Mouse (Mus musculus): Measurements from ENCODE around the gene Ggta1. TPM values are rescaled to one million over a fixed set of nuclear protein-coding genes. Genes with fewer than 3 reads are reported as not detected.

The Ggta1 gene
- polyA plus RNA-seq, 1 experiment, result 20.1 TPM

- no peaks in the 10 kb centered on the region for H3K36me3 ChIP-seq (ENCODE audit: control insufficient read depth, insufficient read depth, low read length)
- TF ChIP-seq POLR2A (IDR thresholded peaks at IDR 0.05; ENCODE audit: low read depth, low read length), result no peak
- TF ChIP-seq CTCF (IDR thresholded peaks at IDR 0.05; ENCODE audit: extremely low read depth, insufficient read depth, insufficient read length, insufficient replicate concordance), result no peak
- H3K4me1 ChIP-seq (ENCODE audit: control insufficient read depth, insufficient read depth, insufficient read length), result peaks cover 77% of the 10 kb centered on the region
- 73% methylated on average over 5 of the region's 5 CpGs for WGBS
- DNase-seq (ENCODE audit: low read depth in 1 of 2, low spot score in 2 of 2), result no peak
- H3K27ac ChIP-seq (ENCODE audit: insufficient read depth, low read length), result peak overlapping the region; percentile 35; the same call in 1 of the 2 replicates
- no peak overlapping the region for H3K4me3 ChIP-seq (ENCODE audit: extremely low read depth, insufficient read depth, insufficient read length)
- no peaks in the 10 kb centered on the region for H3K27me3 ChIP-seq (ENCODE audit: control insufficient read depth, insufficient read depth, low read length)
Observed at GRCm38 (mm10) chr2:35446300-35446699, 16.7 kb downstream of the Ggta1 start.

GRCm38 (mm10) chr2:35445610-35446009 is 17.4 kb downstream of the Ggta1 start:
- H3K36me3 ChIP-seq (ENCODE audit: control insufficient read depth, insufficient read depth, low read length), result no peaks in the 10 kb centered on the region
- no peak for DNase-seq (ENCODE audit: low read depth in 1 of 2, low spot score in 2 of 2)
- WGBS, result 38% methylated on average over 7 of the region's 7 CpGs
- no peaks in the 10 kb centered on the region for H3K27me3 ChIP-seq (ENCODE audit: control insufficient read depth, insufficient read depth, low read length)
- no peak overlapping the region for H3K4me3 ChIP-seq (ENCODE audit: extremely low read depth, insufficient read depth, insufficient read length)
- H3K4me1 ChIP-seq (ENCODE audit: control insufficient read depth, insufficient read depth, insufficient read length), result peaks cover 77% of the 10 kb centered on the region
- no peak for TF ChIP-seq POLR2A (IDR thresholded peaks at IDR 0.05; ENCODE audit: low read depth, low read length)
- no peak for TF ChIP-seq CTCF (IDR thresholded peaks at IDR 0.05; ENCODE audit: extremely low read depth, insufficient read depth, insufficient read length, insufficient replicate concordance)
- peak overlapping the region; percentile 69 for H3K27ac ChIP-seq (ENCODE audit: insufficient read depth, low read length)

GRCm38 (mm10) chr2:35444764-35445262 is 18.2 kb downstream of the Ggta1 start:
- DNase-seq (ENCODE audit: low read depth in 1 of 2, low spot score in 2 of 2), result no peak
- peak overlapping the region; percentile 69 for H3K27ac ChIP-seq (ENCODE audit: insufficient read depth, low read length)
- H3K27me3 ChIP-seq (ENCODE audit: control insufficient read depth, insufficient read depth, low read length), result no peaks in the 10 kb centered on the region
- WGBS, result 34% methylated on average over 6 of the region's 6 CpGs
- peaks cover 69% of the 10 kb centered on the region for H3K4me1 ChIP-seq (ENCODE audit: control insufficient read depth, insufficient read depth, insufficient read length)
- H3K36me3 ChIP-seq (ENCODE audit: control insufficient read depth, insufficient read depth, low read length), result no peaks in the 10 kb centered on the region
- TF ChIP-seq POLR2A (IDR thresholded peaks at IDR 0.05; ENCODE audit: low read depth, low read length) (no peak), CTCF (IDR thresholded peaks at IDR 0.05; ENCODE audit: extremely low read depth, insufficient read depth, insufficient read length, insufficient replicate concordance) (no peak)
- no peak overlapping the region for H3K4me3 ChIP-seq (ENCODE audit: extremely low read depth, insufficient read depth, insufficient read length)

GRCm38 (mm10) chr2:35443981-35444763 is 18.9 kb downstream of the Ggta1 start:
- peaks cover 63% of the 10 kb centered on the region for H3K4me1 ChIP-seq (ENCODE audit: control insufficient read depth, insufficient read depth, insufficient read length)
- WGBS, result 21% methylated on average over 16 of the region's 16 CpGs
- no peaks in the 10 kb centered on the region for H3K27me3 ChIP-seq (ENCODE audit: control insufficient read depth, insufficient read depth, low read length)
- TF ChIP-seq CTCF (IDR thresholded peaks at IDR 0.05; ENCODE audit: extremely low read depth, insufficient read depth, insufficient read length, insufficient replicate concordance), result no peak
- no peak for TF ChIP-seq POLR2A (IDR thresholded peaks at IDR 0.05; ENCODE audit: low read depth, low read length)
- H3K36me3 ChIP-seq (ENCODE audit: control insufficient read depth, insufficient read depth, low read length), result no peaks in the 10 kb centered on the region
- no peak for DNase-seq (ENCODE audit: low read depth in 1 of 2, low spot score in 2 of 2)
- H3K27ac ChIP-seq (ENCODE audit: insufficient read depth, low read length), result peak overlapping the region; percentile 69
- H3K4me3 ChIP-seq (ENCODE audit: extremely low read depth, insufficient read depth, insufficient read length), result peak overlapping the region; percentile 21; the same call in 1 of the 2 replicates

GRCm38 (mm10) chr2:35443325-35443724 is 19.7 kb downstream of the Ggta1 start:
- H3K36me3 ChIP-seq (ENCODE audit: control insufficient read depth, insufficient read depth, low read length), result no peaks in the 10 kb centered on the region
- no peak for DNase-seq (ENCODE audit: low read depth in 1 of 2, low spot score in 2 of 2)
- H3K27me3 ChIP-seq (ENCODE audit: control insufficient read depth, insufficient read depth, low read length), result no peaks in the 10 kb centered on the region
- no peak overlapping the region for H3K4me3 ChIP-seq (ENCODE audit: extremely low read depth, insufficient read depth, insufficient read length)
- WGBS, result 77% methylated on average over 5 of the region's 5 CpGs
- peaks cover 54% of the 10 kb centered on the region for H3K4me1 ChIP-seq (ENCODE audit: control insufficient read depth, insufficient read depth, insufficient read length)
- no peak overlapping the region for H3K27ac ChIP-seq (ENCODE audit: insufficient read depth, low read length)
- no peak for TF ChIP-seq POLR2A (IDR thresholded peaks at IDR 0.05; ENCODE audit: low read depth, low read length)
- TF ChIP-seq CTCF (IDR thresholded peaks at IDR 0.05; ENCODE audit: extremely low read depth, insufficient read depth, insufficient read length, insufficient replicate concordance), result no peak

- no peaks in the 10 kb centered on the region for H3K36me3 ChIP-seq (ENCODE audit: control insufficient read depth, insufficient read depth, low read length)
- H3K4me3 ChIP-seq (ENCODE audit: extremely low read depth, insufficient read depth, insufficient read length), result no peak overlapping the region
- peaks cover 43% of the 10 kb centered on the region for H3K4me1 ChIP-seq (ENCODE audit: control insufficient read depth, insufficient read depth, insufficient read length)
- no peaks in the 10 kb centered on the region for H3K27me3 ChIP-seq (ENCODE audit: control insufficient read depth, insufficient read depth, low read length)
- WGBS, result 59% methylated on average over 6 of the region's 6 CpGs
- no peak for DNase-seq (ENCODE audit: low read depth in 1 of 2, low spot score in 2 of 2)
- peak overlapping the region; percentile 51; the same call in 1 of the 2 replicates for H3K27ac ChIP-seq (ENCODE audit: insufficient read depth, low read length)
- TF ChIP-seq POLR2A (IDR thresholded peaks at IDR 0.05; ENCODE audit: low read depth, low read length), result no peak
- no peak for TF ChIP-seq CTCF (IDR thresholded peaks at IDR 0.05; ENCODE audit: extremely low read depth, insufficient read depth, insufficient read length, insufficient replicate concordance)
Observed at GRCm38 (mm10) chr2:35442079-35442478, 21.0 kb downstream of the Ggta1 start.

- Histone ChIP-seq H3K4me3 (ENCODE audit: extremely low read depth, insufficient read depth, insufficient read length) (no peak overlapping the region), H3K27me3 (ENCODE audit: control insufficient read depth, insufficient read depth, low read length) (no peaks in the 10 kb centered on the region), H3K36me3 (ENCODE audit: control insufficient read depth, insufficient read depth, low read length) (no peaks in the 10 kb centered on the region), H3K27ac (ENCODE audit: insufficient read depth, low read length) (peak overlapping the region; percentile 51; the same call in 1 of the 2 replicates), H3K4me1 (ENCODE audit: control insufficient read depth, insufficient read depth, insufficient read length) (peaks cover 36% of the 10 kb centered on the region)
- DNase-seq (ENCODE audit: low read depth in 1 of 2, low spot score in 2 of 2), result no peak
- TF ChIP-seq CTCF (IDR thresholded peaks at IDR 0.05; ENCODE audit: extremely low read depth, insufficient read depth, insufficient read length, insufficient replicate concordance) (no peak), POLR2A (IDR thresholded peaks at IDR 0.05; ENCODE audit: low read depth, low read length) (no peak)
- 26% methylated on average over 6 of the region's 6 CpGs for WGBS
Observed at GRCm38 (mm10) chr2:35441419-35441818, 21.6 kb downstream of the Ggta1 start.
